Mouse (Mus musculus) neural tube, embryonic 12.5 days (tissue): Measurements from ENCODE around the gene Azgp1. TPM values are rescaled to one million over a fixed set of nuclear protein-coding genes. Genes with fewer than 3 reads are reported as not detected.
"Not testable (repeated sequence)": the region's sequence is repeated elsewhere in the genome, so short reads cannot be mapped to it uniquely, and the experiment has no call there.

Experiments
- ATAC-seq: fragments of 200-750 bp; cut with Nextera tagmentation; 2 replicates; pipeline ENCODE4 v1.8.0; 2017; ENCODE audit warnings: low read depth, mild to moderate bottlenecking, moderate TSS enrichment, moderate library complexity; ENCODE audit not compliant: low FRiP score
- H3K27ac ChIP-seq: fragments of 300-500 bp; sonication (generic); 2 replicates; pipeline ENCODE4 v1.5.1; 2016
- H3K27me3 ChIP-seq: fragments of 300-500 bp; sonication (generic); replicated peaks from 2 replicates; pipeline ENCODE4 v1.6.1; 2016; ENCODE audit warnings: mild to moderate bottlenecking
- H3K36me3 ChIP-seq: fragments of 300-500 bp; sonication (generic); 2 replicates; pipeline ENCODE4 v1.6.1; 2016; ENCODE audit warnings: mild to moderate bottlenecking
- H3K4me1 ChIP-seq: fragments of 300-500 bp; sonication (generic); 2 replicates; pipeline ENCODE4 v1.6.1; 2016
- H3K4me2 ChIP-seq: fragments of 300-500 bp; sonication (generic); replicated peaks from 2 replicates; pipeline ENCODE4 v1.6.1; 2016; ENCODE audit warnings: mild to moderate bottlenecking
- H3K4me3 ChIP-seq: fragments of 300-500 bp; sonication (generic); 2 replicates; pipeline ENCODE4 v1.5.1; 2016
- H3K9ac ChIP-seq: fragments of 300-500 bp; sonication (generic); 2 replicates; pipeline ENCODE4 v1.6.1; 2016; ENCODE audit warnings: mild to moderate bottlenecking
- H3K9me3 ChIP-seq: fragments of 300-500 bp; sonication (generic); 2 replicates; pipeline ENCODE4 v1.6.1; 2016; ENCODE audit warnings: mild to moderate bottlenecking
- WGBS: fragments of 180-500 bp; shearing (Covaris S2); methylation state at CpG from one replicate; pipeline ENCODE4 v1.1.7; 2016; 5-methylcytosine and 5-hydroxymethylcytosine counted together
- polyA plus RNA-seq: library from polyadenylated mRNA; unstranded; fragments of >200 nt; fragmentation: Nextera tagmentation; extraction: Ambion mirVana; gene quantifications from 2 replicates; pipeline ENCODE4 v1.2.1, GENCODE M21; 2016

Gene Azgp1
- polyA plus RNA-seq, 1 experiment from 2014 or later, result not detected

DNA sequence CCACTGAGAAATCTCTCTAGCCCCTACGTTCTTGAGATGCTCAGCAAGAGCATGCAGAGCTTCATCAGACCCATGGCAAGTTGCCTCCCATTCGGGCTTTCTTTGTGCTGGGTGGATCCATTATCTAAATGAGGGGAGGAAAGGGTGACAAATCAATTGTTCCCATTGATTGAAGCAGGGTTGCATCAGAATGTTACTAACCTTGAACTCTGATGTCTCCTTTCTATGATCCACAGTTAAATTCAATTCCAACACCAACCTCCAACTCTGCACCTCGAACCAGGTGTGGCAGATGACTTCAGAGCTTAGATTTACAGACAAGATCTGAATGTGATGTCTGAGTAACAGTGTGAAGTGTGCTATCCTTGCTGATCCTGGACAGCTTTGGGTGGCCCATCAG is 6.6 kb upstream of the Azgp1 start:
- Histone ChIP-seq H3K27ac (no peak overlapping the region), H3K4me3 (no peak overlapping the region), H3K4me2 (no peak overlapping the region), H3K9me3 (no peaks in the 10 kb centered on the region), H3K36me3 (no peaks in the 10 kb centered on the region), H3K9ac (no peak overlapping the region), H3K27me3 (no peaks in the 10 kb centered on the region), H3K4me1 (no peaks in the 10 kb centered on the region)
- 67% methylated on average over 3 of the region's 3 CpGs for WGBS
- no peak for ATAC-seq

DNA sequence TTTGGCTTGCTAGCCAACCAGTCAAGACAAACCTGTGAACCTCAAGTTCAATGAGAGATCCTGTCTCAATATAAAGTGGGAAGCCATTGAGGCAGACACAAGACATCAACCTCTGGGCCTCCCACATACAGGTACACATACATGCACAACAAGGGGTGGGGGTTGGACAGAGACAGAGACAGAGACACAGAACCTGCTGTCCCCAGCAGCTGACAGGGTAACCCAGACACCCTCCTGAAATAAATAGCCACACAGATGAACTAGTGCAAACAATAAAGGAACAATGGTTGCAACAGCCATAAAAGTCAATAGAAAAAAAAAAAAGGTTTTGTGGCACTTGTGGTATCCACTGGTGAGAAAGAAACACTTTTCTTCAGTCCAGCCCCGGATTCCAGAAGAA is 5.9 kb upstream of the Azgp1 start:
- no peak for ATAC-seq
- H3K9ac ChIP-seq, result no peak overlapping the region
- H3K27ac ChIP-seq, result no peak overlapping the region
- H3K4me2 ChIP-seq, result no peak overlapping the region
- H3K36me3 ChIP-seq, result no peaks in the 10 kb centered on the region
- H3K27me3 ChIP-seq, result no peaks in the 10 kb centered on the region
- WGBS, result 35% methylated on average over 1 of the region's 1 CpGs
- H3K4me3 ChIP-seq, result no peak overlapping the region
- H3K4me1 ChIP-seq, result no peaks in the 10 kb centered on the region
- no peaks in the 10 kb centered on the region for H3K9me3 ChIP-seq

- Histone ChIP-seq H3K4me2 (no peak overlapping the region), H3K4me3 (no peak overlapping the region), H3K4me1 (no peaks in the 10 kb centered on the region), H3K27ac (no peak overlapping the region), H3K36me3 (no peaks in the 10 kb centered on the region), H3K27me3 (no peaks in the 10 kb centered on the region), H3K9me3 (no peaks in the 10 kb centered on the region), H3K9ac (no peak overlapping the region)
- WGBS, result 45% methylated on average over 1 of the region's 1 CpGs
- ATAC-seq, result no peak
These were observed 4.0 kb upstream of the Azgp1 start for GRCm38 (mm10) chr5:137977291-137977690.

- Histone ChIP-seq H3K27me3 (no peaks in the 10 kb centered on the region), H3K4me1 (no peaks in the 10 kb centered on the region), H3K4me2 (no peak overlapping the region), H3K9ac (no peak overlapping the region), H3K9me3 (no peaks in the 10 kb centered on the region), H3K27ac (no peak overlapping the region), H3K4me3 (no peak overlapping the region), H3K36me3 (no peaks in the 10 kb centered on the region)
- no peak for ATAC-seq
- 87% methylated on average over 2 of the region's 2 CpGs for WGBS
These were observed 2.2 kb upstream of the Azgp1 start for GRCm38 (mm10) chr5:137979081-137979480.

- no peaks in the 10 kb centered on the region for H3K36me3 ChIP-seq
- no peak overlapping the region for H3K4me2 ChIP-seq
- H3K4me3 ChIP-seq, result no peak overlapping the region
- no peak for ATAC-seq
- H3K4me1 ChIP-seq, result no peaks in the 10 kb centered on the region
- 90% methylated on average over 1 of the region's 1 CpGs for WGBS
- no peak overlapping the region for H3K27ac ChIP-seq
- no peaks in the 10 kb centered on the region for H3K27me3 ChIP-seq
- H3K9ac ChIP-seq, result no peak overlapping the region
- no peaks in the 10 kb centered on the region for H3K9me3 ChIP-seq
These were observed 5.0 kb downstream of the Azgp1 start for GRCm38 (mm10) chr5:137986351-137986750.

DNA sequence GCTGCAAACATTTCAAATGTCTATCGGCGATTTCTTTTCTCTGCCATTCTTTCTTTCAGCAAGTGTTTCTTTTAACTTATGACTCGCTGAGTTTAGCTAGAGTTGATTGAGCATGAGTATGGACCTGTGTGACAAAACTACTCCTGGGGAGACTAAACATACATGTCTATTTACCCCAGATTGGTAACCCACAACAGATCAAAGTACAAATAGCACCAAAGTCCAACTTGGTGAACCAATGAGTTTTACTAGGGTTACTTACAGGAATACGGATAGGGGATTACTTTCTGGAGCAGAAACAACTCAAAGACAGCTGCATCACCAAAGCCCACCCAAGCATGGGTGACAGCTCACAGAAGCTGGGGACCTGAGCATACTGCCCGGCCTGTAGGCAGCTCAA is 28.1 kb downstream of the Azgp1 start:
- no peak for ATAC-seq
- no peak overlapping the region for H3K9ac ChIP-seq
- H3K27me3 ChIP-seq, result no peaks in the 10 kb centered on the region
- no peaks in the 10 kb centered on the region for H3K4me1 ChIP-seq
- H3K4me2 ChIP-seq, result no peak overlapping the region
- H3K27ac ChIP-seq, result no peak overlapping the region
- H3K36me3 ChIP-seq, result no peaks in the 10 kb centered on the region
- WGBS, result 91% methylated on average over 5 of the region's 5 CpGs
- no peaks in the 10 kb centered on the region for H3K9me3 ChIP-seq
- no peak overlapping the region for H3K4me3 ChIP-seq

- Histone ChIP-seq H3K9me3 (no peaks in the 10 kb centered on the region), H3K27ac (no peak overlapping the region), H3K4me1 (no peaks in the 10 kb centered on the region), H3K4me3 (no peak overlapping the region), H3K4me2 (no peak overlapping the region), H3K36me3 (no peaks in the 10 kb centered on the region), H3K9ac (no peak overlapping the region), H3K27me3 (no peaks in the 10 kb centered on the region)
- WGBS, result 93% methylated on average over 5 of the region's 5 CpGs
- no peak for ATAC-seq
These were observed 31.1 kb downstream of the Azgp1 start for GRCm38 (mm10) chr5:138012382-138012781.

- no peak overlapping the region for H3K27ac ChIP-seq
- H3K9me3 ChIP-seq, result no peaks in the 10 kb centered on the region
- no peak overlapping the region for H3K4me3 ChIP-seq
- 95% methylated on average over 2 of the region's 2 CpGs for WGBS
- no peaks in the 10 kb centered on the region for H3K27me3 ChIP-seq
- H3K4me2 ChIP-seq, result no peak overlapping the region
- no peak for ATAC-seq
- H3K4me1 ChIP-seq, result no peaks in the 10 kb centered on the region
- H3K9ac ChIP-seq, result no peak overlapping the region
- no peaks in the 10 kb centered on the region for H3K36me3 ChIP-seq
These were observed 35.2 kb downstream of the Azgp1 start for GRCm38 (mm10) chr5:138016530-138016929.

- H3K4me2 ChIP-seq, result no peak overlapping the region
- H3K9ac ChIP-seq, result no peak overlapping the region
- H3K36me3 ChIP-seq, result no peaks in the 10 kb centered on the region
- no peak for ATAC-seq
- no peaks in the 10 kb centered on the region for H3K4me1 ChIP-seq
- H3K27me3 ChIP-seq, result no peaks in the 10 kb centered on the region
- no peak overlapping the region for H3K27ac ChIP-seq
- H3K9me3 ChIP-seq, result no peaks in the 10 kb centered on the region
- H3K4me3 ChIP-seq, result no peak overlapping the region
These were observed 35.7 kb downstream of the Azgp1 start for GRCm38 (mm10) chr5:138016997-138017396.

DNA sequence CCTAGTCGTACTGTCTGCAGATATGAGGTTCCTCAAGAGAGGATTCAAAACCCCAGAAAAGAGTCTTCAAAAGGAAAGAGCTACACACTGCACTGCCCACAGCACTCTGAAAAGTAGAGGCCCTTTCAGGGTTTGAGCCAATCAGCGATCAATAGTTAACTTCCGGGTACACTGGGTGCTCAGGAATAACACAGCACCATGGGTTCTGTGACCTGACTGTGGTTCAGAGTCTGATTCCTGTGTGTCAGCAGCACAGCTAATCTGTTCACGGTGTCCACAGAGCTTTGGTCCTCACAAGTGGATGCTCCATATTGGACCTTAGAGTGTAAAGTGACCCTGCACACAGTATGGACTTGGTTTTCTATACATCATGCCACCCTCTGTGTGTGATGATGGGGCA is 38.3 kb downstream of the Azgp1 start:
- H3K36me3 ChIP-seq, H3K27ac ChIP-seq, H3K4me2 ChIP-seq, ATAC-seq, H3K4me3 ChIP-seq, H3K27me3 ChIP-seq, H3K9me3 ChIP-seq, H3K4me1 ChIP-seq, H3K9ac ChIP-seq: not testable (repeated sequence)
- 91% methylated on average over 4 of the region's 4 CpGs for WGBS

GRCm38 (mm10) chr5:138020961-138021479 is 39.7 kb downstream of the Azgp1 start, which contains the start of the genes Smok3a and Smok3b:
TSS of gene Smok3a (plus strand) at chr5:138021261.
TSS of gene Smok3b (plus strand) at chr5:138021429.
- not testable (repeated sequence) for H3K36me3 ChIP-seq, H3K4me1 ChIP-seq, ATAC-seq, H3K4me3 ChIP-seq, H3K4me2 ChIP-seq, H3K9me3 ChIP-seq, H3K27ac ChIP-seq, H3K9ac ChIP-seq, H3K27me3 ChIP-seq
- 92% methylated on average over 3 of the region's 7 CpGs for WGBS
